Mouse (Mus musculus) forebrain, embryonic 12.5 days (tissue): ENCODE data around the gene Ldb3. TPM values are rescaled to one million over a fixed set of nuclear protein-coding genes. Genes with fewer than 3 reads are reported as not detected.

ENCODE experiments used
- ATAC-seq: fragments of 200-750 bp; cut with Nextera tagmentation; 2 replicates; pipeline ENCODE4 v1.8.0; 2017; ENCODE audit warnings: moderate TSS enrichment; ENCODE audit not compliant: low FRiP score
- H3K27ac ChIP-seq: fragments of 300-500 bp; sonication (generic); 2 replicates; pipeline ENCODE4 v1.5.1; 2016; ENCODE audit warnings: mild to moderate bottlenecking
- H3K27me3 ChIP-seq: fragments of 300-500 bp; sonication (generic); 2 replicates; pipeline ENCODE4 v1.6.1; 2016; ENCODE audit warnings: mild to moderate bottlenecking
- H3K36me3 ChIP-seq: fragments of 300-500 bp; sonication (generic); replicated peaks from 2 replicates; pipeline ENCODE4 v1.6.1; 2016; ENCODE audit warnings: mild to moderate bottlenecking
- H3K4me1 ChIP-seq: fragments of 300-500 bp; sonication (generic); 2 replicates; pipeline ENCODE4 v1.6.1; 2016
- H3K4me2 ChIP-seq: fragments of 300-500 bp; sonication (generic); 2 replicates; pipeline ENCODE4 v1.6.1; 2016; ENCODE audit warnings: mild to moderate bottlenecking, moderate library complexity
- H3K4me3 ChIP-seq: fragments of 300-500 bp; sonication (generic); replicated peaks from 2 replicates; pipeline ENCODE4 v1.5.1; 2016; ENCODE audit warnings: mild to moderate bottlenecking
- H3K9ac ChIP-seq: fragments of 300-500 bp; sonication (generic); 2 replicates; pipeline ENCODE4 v1.6.1; 2016; ENCODE audit warnings: mild to moderate bottlenecking
- H3K9me3 ChIP-seq: fragments of 300-500 bp; sonication (generic); 2 replicates; pipeline ENCODE4 v1.6.1; 2016
- WGBS: fragments of 180-500 bp; shearing (Covaris S2); methylation state at CpG from one replicate; pipeline ENCODE4 v1.1.7; 2016; 5-methylcytosine and 5-hydroxymethylcytosine counted together
- polyA plus RNA-seq: library from polyadenylated mRNA; unstranded; fragments of >200 nt; fragmentation: Nextera tagmentation; extraction: Ambion mirVana; gene quantifications from 2 replicates; pipeline ENCODE4 v1.2.1, GENCODE M21; 2016

Ldb3 gene
- 0.13 and 0.20 TPM in 2 replicates for polyA plus RNA-seq

DNA sequence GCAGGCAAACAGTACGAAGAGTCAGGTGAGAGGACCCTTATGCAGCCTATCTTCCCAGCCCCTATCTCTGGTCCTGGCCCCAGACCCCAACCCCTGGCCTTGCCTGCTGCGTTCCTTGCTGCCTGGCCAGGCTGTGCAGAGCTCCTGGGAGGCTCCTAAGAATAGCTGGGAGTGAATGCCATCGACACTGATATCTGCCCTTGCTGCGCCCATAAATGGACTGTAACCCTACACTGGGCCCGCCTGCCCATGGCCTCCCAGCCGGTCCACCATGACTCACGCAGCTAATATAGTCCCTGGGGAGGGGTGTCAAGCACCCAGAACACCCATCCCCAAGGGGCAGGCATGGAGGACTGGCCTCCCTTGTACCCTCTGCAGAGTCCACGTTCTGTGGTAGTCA lies at the start of gene Ldb3:
TSS of gene Ldb3 (minus strand) at position 185 of the 400 bp plus-strand sequence.
- no peak within 1 kb of the TSS for H3K9ac ChIP-seq
- no peak for ATAC-seq
- H3K27me3 ChIP-seq, result no peaks in the 10 kb centered on the region
- WGBS, result 78% methylated on average over 8 of the region's 8 CpGs
- no peaks in the 10 kb centered on the region for H3K9me3 ChIP-seq
- H3K4me2 ChIP-seq, result no peak within 1 kb of the TSS
- H3K4me1 ChIP-seq, result peaks cover 4% of the 10 kb centered on the region; the same call in 1 of the 2 replicates
- no peaks in the 10 kb centered on the region for H3K36me3 ChIP-seq
- H3K4me3 ChIP-seq, result no peak within 1 kb of the TSS
- no peak within 1 kb of the TSS for H3K27ac ChIP-seq

DNA sequence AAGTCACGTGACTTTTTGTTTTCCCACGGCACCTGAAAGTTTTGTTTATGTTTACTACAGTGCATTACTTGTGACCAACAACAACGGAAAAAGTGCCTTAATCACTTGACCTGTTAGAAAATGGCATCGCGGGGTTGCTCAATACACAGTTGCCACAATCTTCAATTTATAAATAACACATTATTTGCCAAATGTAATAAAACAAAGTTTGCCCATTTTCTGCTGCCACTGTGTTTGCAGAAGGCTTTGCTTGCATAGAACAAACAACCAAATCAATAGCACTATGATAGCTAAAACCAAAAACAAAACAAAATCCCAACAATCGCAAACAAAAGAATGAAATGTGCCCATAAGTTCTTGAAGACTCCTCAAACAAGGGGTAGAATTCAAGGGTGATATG lies 47.2 kb upstream of the Ldb3 start:
- H3K27ac ChIP-seq, result no peak overlapping the region
- WGBS, result 87% methylated on average over 6 of the region's 6 CpGs
- no peak overlapping the region for H3K4me3 ChIP-seq
- H3K4me1 ChIP-seq, result no peaks in the 10 kb centered on the region
- ATAC-seq, result no peak
- H3K4me2 ChIP-seq, result no peak overlapping the region
- no peaks in the 10 kb centered on the region for H3K9me3 ChIP-seq
- H3K27me3 ChIP-seq, result no peaks in the 10 kb centered on the region
- no peaks in the 10 kb centered on the region for H3K36me3 ChIP-seq
- no peak overlapping the region for H3K9ac ChIP-seq

DNA sequence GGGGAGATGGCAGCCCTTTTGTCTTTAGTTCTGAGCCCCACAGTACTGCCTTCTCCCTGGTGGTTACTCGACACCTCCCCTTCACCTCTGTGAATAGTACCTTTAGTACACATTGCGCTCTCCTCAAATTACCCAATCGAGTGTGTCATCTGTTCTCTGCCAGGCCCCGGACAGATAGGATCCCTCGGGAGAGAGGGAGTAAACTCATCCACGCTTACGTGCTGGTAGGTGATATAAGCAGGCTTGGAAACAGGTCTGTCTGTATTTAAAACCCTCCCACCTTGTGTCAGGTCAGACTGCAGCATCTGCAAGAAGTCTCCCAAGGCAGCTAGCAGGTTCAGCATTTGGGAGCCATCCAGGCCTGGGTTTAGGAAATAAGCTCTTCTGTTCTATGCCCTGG lies 46.7 kb upstream of the Ldb3 start:
- no peaks in the 10 kb centered on the region for H3K36me3 ChIP-seq
- H3K9me3 ChIP-seq, result no peaks in the 10 kb centered on the region
- no peak for ATAC-seq
- no peaks in the 10 kb centered on the region for H3K27me3 ChIP-seq
- no peak overlapping the region for H3K9ac ChIP-seq
- 51% methylated on average over 7 of the region's 7 CpGs for WGBS
- H3K4me2 ChIP-seq, result no peak overlapping the region
- H3K4me1 ChIP-seq, result no peaks in the 10 kb centered on the region
- no peak overlapping the region for H3K27ac ChIP-seq
- no peak overlapping the region for H3K4me3 ChIP-seq

DNA sequence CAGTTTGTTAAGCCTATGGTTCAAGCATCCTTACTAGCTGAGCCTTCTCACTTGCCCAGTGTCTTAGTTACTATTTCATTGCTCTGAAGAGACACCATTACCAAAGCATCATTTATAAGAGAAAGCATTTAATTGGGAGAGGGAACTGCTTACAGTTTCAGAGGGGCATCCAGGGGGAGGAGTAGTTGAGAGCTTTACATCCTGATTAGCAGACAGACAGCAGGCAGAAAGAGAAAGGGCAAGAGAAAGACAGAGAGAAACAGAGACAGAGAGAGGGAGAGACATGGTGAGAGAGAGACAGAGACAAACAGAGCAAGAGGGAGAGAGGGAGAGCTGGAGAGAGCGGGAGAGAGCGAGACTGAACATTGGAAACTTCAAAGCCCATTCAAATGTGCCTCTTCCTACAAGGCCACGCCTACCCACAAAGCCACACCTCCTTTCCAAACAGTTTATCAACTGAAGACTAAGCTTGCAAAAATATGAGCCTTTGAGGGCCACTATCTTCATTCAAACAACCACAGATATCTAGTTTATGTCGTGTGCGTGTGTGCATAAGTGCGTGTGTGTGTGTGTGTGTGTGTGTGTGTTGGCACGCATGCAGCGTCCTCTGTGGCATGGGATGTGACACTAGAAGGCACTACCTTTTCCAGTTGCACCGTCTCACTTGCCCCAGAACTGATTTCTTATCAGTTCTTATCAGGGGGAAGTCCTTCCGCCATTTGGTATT lies 44.4 kb upstream of the Ldb3 start:
- 77% methylated on average over 10 of the region's 10 CpGs for WGBS

DNA sequence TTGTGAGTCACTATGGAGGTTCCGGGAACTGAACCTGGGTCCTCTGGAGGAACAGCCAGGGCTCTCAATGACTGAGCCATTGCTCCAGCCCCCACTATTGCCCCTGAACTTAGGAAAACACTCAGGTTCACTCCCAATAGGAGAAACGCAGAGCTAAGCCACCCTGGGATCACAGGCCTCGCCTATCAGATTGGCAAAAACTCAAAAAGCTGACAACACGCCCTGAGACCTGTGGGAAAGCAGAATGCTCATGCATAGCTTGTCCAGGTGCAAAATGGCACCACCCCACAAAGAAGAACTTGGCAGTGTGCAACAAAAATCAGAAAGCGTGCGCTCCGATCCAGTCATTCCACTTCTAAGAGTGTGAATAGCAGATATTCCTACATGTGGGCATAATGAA lies 38.3 kb upstream of the Ldb3 start:
- no peak overlapping the region for H3K4me2 ChIP-seq
- H3K27me3 ChIP-seq, result no peaks in the 10 kb centered on the region
- H3K36me3 ChIP-seq, result no peaks in the 10 kb centered on the region
- H3K4me1 ChIP-seq, result no peaks in the 10 kb centered on the region
- H3K4me3 ChIP-seq, result no peak overlapping the region
- H3K9ac ChIP-seq, result no peak overlapping the region
- H3K27ac ChIP-seq, result no peak overlapping the region
- 90% methylated on average over 7 of the region's 7 CpGs for WGBS
- ATAC-seq, result no peak
- no peaks in the 10 kb centered on the region for H3K9me3 ChIP-seq

More for the DNA sequence above, 44.4 kb upstream of the Ldb3 start:
- H3K4me2 ChIP-seq, result no peak overlapping the region
- ATAC-seq, result no peak
- no peak overlapping the region for H3K9ac ChIP-seq
- H3K36me3 ChIP-seq, result no peaks in the 10 kb centered on the region
- no peaks in the 10 kb centered on the region for H3K27me3 ChIP-seq
- H3K27ac ChIP-seq, result no peak overlapping the region
- H3K9me3 ChIP-seq, result no peaks in the 10 kb centered on the region
- no peak overlapping the region for H3K4me3 ChIP-seq
- H3K4me1 ChIP-seq, result no peaks in the 10 kb centered on the region

DNA sequence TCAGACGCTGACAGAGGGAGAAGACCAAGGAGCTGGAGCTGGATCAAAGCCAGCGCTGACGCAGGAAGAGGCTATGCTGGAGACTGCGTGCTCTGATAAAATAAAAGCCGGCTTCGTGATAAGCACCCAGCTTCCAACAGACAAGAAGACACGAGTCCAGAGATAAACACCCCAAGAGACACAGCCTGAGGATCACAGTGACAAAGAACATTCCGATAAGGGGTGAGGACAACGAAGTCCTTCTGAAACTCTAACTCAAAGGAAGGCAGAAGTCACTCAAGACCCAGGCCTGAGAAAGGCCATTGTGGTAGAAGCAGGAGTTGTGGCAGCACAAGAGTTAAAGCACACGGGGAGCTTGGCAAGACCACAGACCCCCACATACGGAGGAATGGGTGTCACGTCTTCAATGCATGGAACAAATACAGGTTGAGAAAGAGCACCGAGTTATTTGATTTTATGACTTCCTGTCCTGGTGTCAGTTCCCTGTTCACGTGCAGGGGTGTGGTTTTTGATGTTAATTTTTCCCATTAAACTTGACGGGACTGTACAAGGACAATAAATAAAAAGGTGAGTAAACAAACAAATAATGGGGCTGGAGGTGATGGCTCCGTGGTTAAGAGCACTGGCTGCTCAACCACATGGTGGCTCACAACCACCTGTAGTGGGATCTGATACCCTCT lies 35.2 kb upstream of the Ldb3 start:
- H3K9me3 ChIP-seq, result no peaks in the 10 kb centered on the region
- H3K27ac ChIP-seq, result no peak overlapping the region
- no peaks in the 10 kb centered on the region for H3K36me3 ChIP-seq
- H3K4me2 ChIP-seq, result no peak overlapping the region
- no peak for ATAC-seq
- H3K4me3 ChIP-seq, result no peak overlapping the region
- H3K4me1 ChIP-seq, result no peaks in the 10 kb centered on the region
- 89% methylated on average over 16 of the region's 16 CpGs for WGBS
- no peak overlapping the region for H3K9ac ChIP-seq
- peaks cover 2% of the 10 kb centered on the region; the same call in 1 of the 2 replicates for H3K27me3 ChIP-seq

DNA sequence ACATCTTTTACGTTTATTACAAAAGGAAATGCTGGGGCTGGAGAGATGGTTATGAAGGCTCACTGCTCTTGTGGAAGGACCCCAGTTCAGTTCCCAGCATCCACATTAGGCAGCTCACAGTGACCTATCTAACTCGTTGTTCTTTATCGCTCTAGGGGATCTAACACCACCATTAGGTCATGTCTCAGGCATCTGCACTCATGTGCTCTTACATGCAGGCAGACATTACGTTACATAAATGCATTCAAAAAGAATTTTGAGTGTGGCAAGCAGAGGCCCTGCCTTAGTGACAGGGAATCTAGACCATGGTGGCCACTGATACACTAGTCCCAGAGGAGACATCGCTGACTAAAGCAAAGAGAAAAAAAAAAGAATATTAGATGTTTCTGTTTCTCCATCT lies 34.6 kb upstream of the Ldb3 start:
- H3K4me2 ChIP-seq, result no peak overlapping the region
- H3K27me3 ChIP-seq, result peaks cover 6% of the 10 kb centered on the region; the same call in 1 of the 2 replicates
- no peak overlapping the region for H3K9ac ChIP-seq
- no peaks in the 10 kb centered on the region for H3K4me1 ChIP-seq
- no peak for ATAC-seq
- no peak overlapping the region for H3K4me3 ChIP-seq
- no peak overlapping the region for H3K27ac ChIP-seq
- H3K9me3 ChIP-seq, result no peaks in the 10 kb centered on the region
- 89% methylated on average over 5 of the region's 5 CpGs for WGBS
- H3K36me3 ChIP-seq, result no peaks in the 10 kb centered on the region

DNA sequence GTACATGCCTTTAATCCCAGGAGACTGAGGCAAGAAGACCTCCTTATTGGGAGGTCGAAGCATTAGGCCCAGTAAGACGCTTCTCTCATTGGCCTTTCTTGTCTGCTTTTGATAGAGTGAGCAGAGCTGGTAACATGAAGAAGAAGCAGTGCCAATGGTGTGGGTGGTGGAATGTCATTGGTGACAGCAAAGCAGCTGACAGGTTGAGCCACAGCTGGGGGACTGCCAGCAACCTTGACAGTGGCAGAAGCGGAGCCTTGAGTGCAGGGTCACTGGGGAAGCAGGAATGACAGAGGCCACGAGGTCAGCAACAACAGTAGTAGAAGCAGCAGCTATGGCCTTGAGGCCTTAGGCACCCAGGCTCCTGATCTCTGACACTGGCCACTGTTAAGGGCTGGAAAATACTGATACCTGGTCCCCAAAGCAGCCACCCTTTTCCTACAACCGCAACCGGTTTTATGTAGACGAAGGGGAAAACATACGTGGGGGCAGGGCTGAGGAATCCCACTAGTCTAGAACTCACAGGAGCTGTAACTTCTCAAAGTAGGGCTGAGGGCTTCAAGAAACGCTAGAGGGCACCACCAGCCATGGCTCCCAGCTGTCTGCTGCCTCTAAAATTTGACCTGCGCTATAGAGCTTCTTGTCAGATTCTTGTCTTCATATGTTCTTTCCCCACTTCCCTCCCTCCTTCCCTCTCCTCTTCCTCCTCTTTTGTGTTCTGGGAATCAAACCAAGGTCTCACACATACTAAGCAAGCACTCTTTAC lies 32.3 kb upstream of the Ldb3 start:
- Histone ChIP-seq H3K4me2 (no peak overlapping the region), H3K27me3 (peaks cover 19% of the 10 kb centered on the region), H3K4me3 (no peak overlapping the region), H3K9me3 (no peaks in the 10 kb centered on the region), H3K4me1 (no peaks in the 10 kb centered on the region), H3K9ac (no peak overlapping the region), H3K36me3 (no peaks in the 10 kb centered on the region), H3K27ac (no peak overlapping the region)
- ATAC-seq, result no peak
- 34% methylated on average over 10 of the region's 10 CpGs for WGBS

DNA sequence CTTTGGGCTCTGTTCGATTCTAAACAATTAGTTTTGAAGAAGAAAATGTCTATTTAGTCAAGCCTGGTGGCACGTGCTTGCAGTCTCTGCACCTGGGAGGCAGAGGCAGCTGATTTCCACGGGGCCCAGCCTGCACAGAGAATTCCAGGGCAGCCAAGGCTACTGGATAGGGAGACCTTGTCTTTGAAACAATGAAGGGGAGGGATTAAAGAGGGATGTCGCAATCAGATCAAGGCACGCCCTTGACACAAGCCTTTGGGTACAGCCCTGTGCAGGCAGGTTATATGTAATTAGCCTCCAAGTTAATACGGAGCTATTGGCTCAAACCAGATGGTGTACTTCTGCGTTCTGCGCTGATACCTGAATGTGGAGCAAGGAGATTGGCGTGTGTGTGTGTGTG lies 30.3 kb upstream of the Ldb3 start:
- H3K4me2 ChIP-seq, result no peak overlapping the region
- ATAC-seq, result no peak
- 37% methylated on average over 9 of the region's 9 CpGs for WGBS
- no peaks in the 10 kb centered on the region for H3K9me3 ChIP-seq
- no peak overlapping the region for H3K9ac ChIP-seq
- H3K4me1 ChIP-seq, result peaks cover 9% of the 10 kb centered on the region
- peaks cover 37% of the 10 kb centered on the region for H3K27me3 ChIP-seq
- no peak overlapping the region for H3K4me3 ChIP-seq
- H3K27ac ChIP-seq, result no peak overlapping the region
- no peaks in the 10 kb centered on the region for H3K36me3 ChIP-seq

DNA sequence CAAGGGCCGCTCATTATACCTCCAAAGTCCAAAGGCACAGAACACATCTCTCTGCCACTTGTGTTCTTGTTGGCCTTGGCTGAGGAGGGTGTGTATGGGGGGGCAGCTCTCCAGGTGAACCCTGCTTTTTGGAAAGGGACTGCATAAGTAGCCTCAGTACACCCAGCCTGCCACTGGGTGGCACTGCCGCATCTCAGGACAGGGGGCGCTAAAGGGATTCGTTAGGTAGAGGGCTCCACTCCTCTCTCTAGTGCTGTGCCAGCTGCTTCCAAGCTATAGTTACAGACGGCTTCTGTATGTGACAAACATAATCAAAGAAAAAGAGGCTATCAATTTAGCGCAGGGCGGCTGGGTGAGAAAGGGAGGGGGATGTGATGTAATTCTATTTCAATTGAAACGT lies 28.3 kb upstream of the Ldb3 start:
- 2% methylated on average over 8 of the region's 8 CpGs for WGBS
- peaks cover 41% of the 10 kb centered on the region for H3K27me3 ChIP-seq
- peak; percentile 87 for ATAC-seq

DNA sequence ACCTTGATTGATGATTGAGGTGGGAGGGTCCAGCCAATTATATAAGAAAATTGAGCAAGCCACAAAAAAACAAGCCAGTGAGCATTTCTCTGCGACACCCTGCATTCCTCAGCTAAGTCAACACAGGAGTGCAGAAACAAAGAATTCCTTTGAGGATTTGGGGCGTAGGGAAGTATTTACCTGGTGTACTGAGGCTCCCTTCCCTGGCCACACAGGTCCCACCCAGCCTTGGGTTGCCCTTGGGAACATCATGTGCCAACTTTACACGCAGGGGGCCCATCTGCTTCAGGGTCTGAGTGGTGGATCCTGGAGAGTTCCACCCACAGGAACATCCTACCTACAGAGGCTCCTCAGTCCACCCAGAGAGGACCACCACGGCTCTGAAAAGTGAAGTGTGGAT lies 27.1 kb upstream of the Ldb3 start:
- Histone ChIP-seq H3K27ac (no peak overlapping the region), H3K4me2 (no peak overlapping the region), H3K4me3 (no peak overlapping the region), H3K9ac (no peak overlapping the region), H3K9me3 (no peaks in the 10 kb centered on the region), H3K36me3 (no peaks in the 10 kb centered on the region), H3K4me1 (peaks cover 9% of the 10 kb centered on the region), H3K27me3 (peaks cover 41% of the 10 kb centered on the region)
- 55% methylated on average over 4 of the region's 4 CpGs for WGBS
- no peak for ATAC-seq

More for the DNA sequence above, 28.3 kb upstream of the Ldb3 start:
- no peak overlapping the region for H3K4me2 ChIP-seq
- H3K4me1 ChIP-seq, result peaks cover 9% of the 10 kb centered on the region
- no peak overlapping the region for H3K4me3 ChIP-seq
- no peak overlapping the region for H3K27ac ChIP-seq
- no peaks in the 10 kb centered on the region for H3K9me3 ChIP-seq
- H3K36me3 ChIP-seq, result no peaks in the 10 kb centered on the region
- no peak overlapping the region for H3K9ac ChIP-seq

DNA sequence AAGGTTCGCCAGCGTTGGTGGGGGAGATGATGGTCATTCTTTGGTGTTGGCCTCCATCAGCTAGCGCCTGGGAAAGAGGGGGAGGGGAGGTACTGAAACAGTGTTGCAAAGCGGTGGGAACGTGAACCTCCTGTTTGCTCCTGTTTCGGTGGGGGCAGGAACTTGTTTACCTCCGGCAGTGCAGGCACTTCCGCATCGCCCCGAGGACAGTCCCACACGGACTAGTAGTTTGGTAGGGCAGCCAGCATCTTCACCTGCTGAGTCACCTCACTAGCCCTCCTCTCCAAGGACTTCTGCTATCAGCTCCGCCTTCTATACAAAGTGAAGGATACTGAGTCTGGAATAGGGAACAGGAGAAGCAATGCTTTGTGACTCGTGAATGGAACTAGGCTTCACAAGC lies 26.6 kb upstream of the Ldb3 start:
- peak overlapping the region; percentile 49 for H3K4me2 ChIP-seq
- peak overlapping the region; percentile 14 for H3K4me3 ChIP-seq
- peaks cover 41% of the 10 kb centered on the region for H3K27me3 ChIP-seq
- no peak overlapping the region for H3K27ac ChIP-seq
- ATAC-seq, result no peak
- 0 out of 2 replicates have a peak overlapping the region, but pooled peaks have one; percentile 33 for H3K9ac ChIP-seq
- peaks cover 9% of the 10 kb centered on the region for H3K4me1 ChIP-seq
- WGBS, result 4% methylated on average over 13 of the region's 13 CpGs
- H3K9me3 ChIP-seq, result no peaks in the 10 kb centered on the region
- no peaks in the 10 kb centered on the region for H3K36me3 ChIP-seq
